Mouse (Mus musculus) adrenal gland, adult 10 weeks (tissue): ENCODE measurements around the gene Gm34302. TPM values are rescaled to one million over a fixed set of nuclear protein-coding genes. Genes with fewer than 3 reads are reported as not detected.

Source experiments
- polyA plus RNA-seq: library from polyadenylated mRNA; stranded (reverse); fragments of 350-450 nt; fragmentation: Illumina TruSeq; extraction: RNeasy Lipid Tissue Mini Kit (QIAGEN cat#74804); gene quantifications from one replicate; pipeline ENCODE4 v1.2.3, GENCODE M21; 2014; ENCODE audit warnings: low read depth, low replicate concordance

The Gm34302 gene
- polyA plus RNA-seq, result not detected

DNA sequence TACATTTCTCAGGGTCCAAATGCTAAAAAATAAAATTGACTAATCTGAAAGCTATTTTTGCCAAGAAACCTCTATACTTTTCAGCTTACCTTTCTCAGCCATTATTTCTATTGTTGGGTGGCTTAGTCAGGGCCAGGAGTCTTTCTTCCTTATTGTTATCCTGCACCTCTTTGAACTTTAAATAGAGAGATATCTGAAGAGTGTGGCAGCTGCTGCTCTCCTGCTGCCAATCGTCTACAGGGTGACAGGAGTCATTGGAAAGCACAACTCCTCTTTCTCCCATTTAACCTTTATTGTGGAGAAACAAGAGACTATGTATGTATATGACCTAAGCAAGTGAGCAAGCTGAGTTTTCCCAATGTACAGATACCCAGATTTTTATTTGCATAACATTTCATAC, at the start of gene Gm34302:
Gene Gm34302, minus strand, starts transcription at position 154 of the 400 bp plus-strand sequence.

Other genes with a start within 250 kb of the Gm34302 start
- 47.4 TPM for gene Mme, start 242.3 kb downstream of the Gm34302 start, polyA plus RNA-seq